Mouse (Mus musculus): ENCODE results near the gene Slc31a1. TPM values are rescaled to one million over a fixed set of nuclear protein-coding genes. Genes with fewer than 3 reads are reported as not detected.
A peak's percentile ranks its signal among the peaks of the same experiment; 100 is the strongest.

Slc31a1 gene
- total and polyA plus RNA-seq, 3 experiments, result 20.6 to 46.5 (median 37.5) TPM

DNA sequence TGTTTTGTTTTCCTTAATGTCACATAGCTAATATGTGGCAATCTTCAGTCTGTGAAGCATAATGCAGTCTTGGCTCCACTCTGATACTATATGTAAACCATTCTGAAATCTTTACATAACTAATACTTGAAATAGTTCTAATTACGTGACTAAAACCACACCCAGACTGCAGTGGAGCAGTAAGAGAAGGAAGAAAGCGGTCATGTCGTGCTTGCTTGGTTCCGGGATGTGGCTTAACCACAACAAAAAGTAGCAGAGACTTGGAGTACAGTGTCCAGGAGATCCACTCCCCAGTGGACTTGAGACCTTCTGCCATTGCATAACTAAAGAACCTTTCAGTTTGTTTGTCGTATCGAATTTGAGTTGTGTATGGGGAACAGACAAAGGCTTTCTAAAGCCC, 7.1 kb downstream of the Slc31a1 start:
- Histone ChIP-seq H3K36me3 (ENCODE audit: control insufficient read depth in 1 of 2, insufficient read depth in 2 of 2, low read length in 2 of 2) (peaks cover 0 to 32% of the 10 kb centered on the region in 2 experiments; a peak in 3 of 4 replicates), H3K27ac (ENCODE audit: control insufficient read depth, low read depth, low read length) (no peak overlapping the region), H3K9me3 (replicated peaks; ENCODE audit: insufficient read depth, low read length) (no peaks in the 10 kb centered on the region), H3K4me3 (ENCODE audit: control insufficient read depth in 1 of 2, insufficient read depth in 1 of 2, low read depth in 2 of 2, low read length in 2 of 2) (no peak overlapping the region), H3K4me1 (ENCODE audit: control insufficient read depth in 1 of 2, insufficient read depth in 2 of 2, low read length in 2 of 2) (peaks cover 19 to 23% of the 10 kb centered on the region in 2 experiments), H3K9ac (ENCODE audit: control insufficient read depth, low read depth, low read length, poor library complexity, severe bottlenecking) (no peak overlapping the region), H3K27me3 (ENCODE audit: control insufficient read depth in 1 of 2, insufficient read depth in 2 of 2, low read length in 2 of 2) (no peaks in the 10 kb centered on the region), H3K79me2 (ENCODE audit: control insufficient read depth, insufficient read depth, low read length, poor library complexity) (peaks cover 19% of the 10 kb centered on the region)
- DNase-seq (ENCODE audit: low read depth, low spot score), result no peak
- TF ChIP-seq SIN3A (IDR thresholded peaks at IDR 0.05; ENCODE audit: low read length) (no peak), TCF12 (IDR thresholded peaks at IDR 0.05; ENCODE audit: low read depth, low read length) (no peak), POLR2A (IDR thresholded peaks at IDR 0.05; ENCODE audit: control insufficient read depth in 1 of 2, insufficient read depth in 1 of 2, low read depth in 1 of 2, low read length in 2 of 2, poor library complexity in 1 of 2) (no peak), ELF1 (IDR thresholded peaks at IDR 0.05; ENCODE audit: low read depth, low read length) (no peak), UBTF (IDR thresholded peaks at IDR 0.05; ENCODE audit: borderline replicate concordance, insufficient read depth, low read depth, low read length) (no peak), EP300 (IDR thresholded peaks at IDR 0.05; ENCODE audit: low read depth in 1 of 2, low read length in 2 of 2) (no peak), ZC3H11A (IDR thresholded peaks at IDR 0.05; ENCODE audit: low read depth, low read length) (no peak), KAT2A (conservative IDR thresholded peaks at IDR 0.05; ENCODE audit: low read depth, low read length) (no peak), USF1 (IDR thresholded peaks at IDR 0.05; ENCODE audit: low read depth, low read length) (no peak), NRF1 (IDR thresholded peaks at IDR 0.05; ENCODE audit: insufficient read depth, low read depth, low read length, poor library complexity, severe bottlenecking) (no peak), GATA1 (IDR thresholded peaks at IDR 0.05; ENCODE audit: low read depth, low read length) (no peak), POLR2AphosphoS2 (IDR thresholded peaks at IDR 0.05; ENCODE audit: low read length) (no peak), USF2 (IDR thresholded peaks at IDR 0.05; ENCODE audit: borderline replicate concordance in 1 of 2, insufficient read depth in 1 of 2, low read depth in 1 of 2, low read length in 2 of 2) (no peak), NELFE (IDR thresholded peaks at IDR 0.05; ENCODE audit: low read depth, low read length) (no peak), CHD2 (IDR thresholded peaks at IDR 0.05; ENCODE audit: low read length) (no peak), TAL1 (IDR thresholded peaks at IDR 0.05; ENCODE audit: low read length) (no peak), RAD21 (IDR thresholded peaks at IDR 0.05; ENCODE audit: low read depth, low read length) (no peak)

DNA sequence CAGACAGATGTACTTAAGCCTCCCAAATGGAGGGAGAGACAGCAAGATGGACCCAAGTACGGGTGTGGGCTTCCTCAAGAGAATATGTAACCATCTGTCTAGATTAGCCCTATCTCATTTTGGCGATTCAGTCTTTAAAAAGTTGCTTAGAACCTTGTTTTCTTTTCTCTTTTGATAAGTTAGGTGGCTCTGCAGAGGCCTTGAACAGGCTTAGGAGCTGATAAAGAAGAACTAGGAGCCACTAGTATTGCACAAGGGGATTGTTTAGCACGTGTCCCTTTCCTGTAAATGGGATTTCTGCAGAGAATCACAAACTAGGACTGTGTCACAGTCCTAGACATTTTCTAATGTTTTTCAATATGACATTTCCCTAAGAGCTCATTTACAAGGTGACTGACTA, 8.6 kb downstream of the Slc31a1 start:
- Histone ChIP-seq H3K79me2 (ENCODE audit: control insufficient read depth, insufficient read depth, low read length, poor library complexity) (peaks cover 19% of the 10 kb centered on the region), H3K4me3 (ENCODE audit: control insufficient read depth in 1 of 2, insufficient read depth in 1 of 2, low read depth in 2 of 2, low read length in 2 of 2) (peak overlapping the region in 1 of 2 experiments; percentile 27; a peak in 1 of 4 replicates), H3K36me3 (ENCODE audit: control insufficient read depth in 1 of 2, insufficient read depth in 2 of 2, low read length in 2 of 2) (peaks cover 0 to 33% of the 10 kb centered on the region in 2 experiments; a peak in 3 of 4 replicates), H3K27ac (ENCODE audit: control insufficient read depth, low read depth, low read length) (peak overlapping the region; percentile 63), H3K9ac (ENCODE audit: control insufficient read depth, low read depth, low read length, poor library complexity, severe bottlenecking) (peak overlapping the region; percentile 39; the same call in 1 of the 2 replicates), H3K4me1 (ENCODE audit: control insufficient read depth in 1 of 2, insufficient read depth in 2 of 2, low read length in 2 of 2) (peaks cover 19 to 20% of the 10 kb centered on the region in 2 experiments), H3K27me3 (ENCODE audit: control insufficient read depth in 1 of 2, insufficient read depth in 2 of 2, low read length in 2 of 2) (no peaks in the 10 kb centered on the region), H3K9me3 (replicated peaks; ENCODE audit: insufficient read depth, low read length) (no peaks in the 10 kb centered on the region)
- DNase-seq (ENCODE audit: low read depth, low spot score), result peak; percentile 58
- TF ChIP-seq GABPA (IDR thresholded peaks at IDR 0.05; ENCODE audit: low read depth, low read length), result no peak
- peak; percentile 83; the same call in 1 of the 2 replicates for TF ChIP-seq MAX (IDR thresholded peaks at IDR 0.05; ENCODE audit: low read length)
- no peak for TF ChIP-seq POLR2AphosphoS2 (IDR thresholded peaks at IDR 0.05; ENCODE audit: low read length)
- no peak for TF ChIP-seq JUND (IDR thresholded peaks at IDR 0.05; ENCODE audit: low read depth, low read length)
- no peak for TF ChIP-seq NELFE (IDR thresholded peaks at IDR 0.05; ENCODE audit: low read depth, low read length)
- peak; percentile 61; the same call in 1 of the 2 replicates for TF ChIP-seq RCOR1 (IDR thresholded peaks at IDR 0.05; ENCODE audit: low read depth, low read length)
- no peak for TF ChIP-seq SMC3 (IDR thresholded peaks at IDR 0.05; ENCODE audit: low read depth, low read length)
- TF ChIP-seq E2F4 (IDR thresholded peaks at IDR 0.05; ENCODE audit: borderline replicate concordance, low read depth, low read length), result no peak
- peak; percentile 73 for TF ChIP-seq GATA1 (IDR thresholded peaks at IDR 0.05; ENCODE audit: low read depth, low read length)
- no peak for TF ChIP-seq MEF2A (IDR thresholded peaks at IDR 0.05; ENCODE audit: extremely low read depth, insufficient replicate concordance, low read depth, low read length, poor library complexity, severe bottlenecking)
- peak; percentile 53 to 55; a peak in 2 of 4 replicates for TF ChIP-seq EP300 (IDR thresholded peaks at IDR 0.05; ENCODE audit: low read depth in 1 of 2, low read length in 2 of 2)
- no peak for TF ChIP-seq USF2 (IDR thresholded peaks at IDR 0.05; ENCODE audit: borderline replicate concordance in 1 of 2, insufficient read depth in 1 of 2, low read depth in 1 of 2, low read length in 2 of 2)
- no peak for TF ChIP-seq KAT2A (conservative IDR thresholded peaks at IDR 0.05; ENCODE audit: low read depth, low read length)
- TF ChIP-seq POLR2A (IDR thresholded peaks at IDR 0.05; ENCODE audit: control insufficient read depth in 1 of 2, insufficient read depth in 1 of 2, low read depth in 1 of 2, low read length in 2 of 2, poor library complexity in 1 of 2), result no peak
- peak; percentile 87 for TF ChIP-seq MYC (IDR thresholded peaks at IDR 0.05; ENCODE audit: low read depth, low read length)
- no peak for TF ChIP-seq ZKSCAN1 (IDR thresholded peaks at IDR 0.05; ENCODE audit: low read depth, low read length)
- no peak for TF ChIP-seq MAZ (IDR thresholded peaks at IDR 0.05; ENCODE audit: low read depth, low read length)
- TF ChIP-seq TAL1 (IDR thresholded peaks at IDR 0.05; ENCODE audit: low read length), result no peak; the same call in none of the 2 replicates
- peak; percentile 62; the same call in 1 of the 2 replicates for TF ChIP-seq ETS1 (IDR thresholded peaks at IDR 0.05; ENCODE audit: low read depth, low read length)
- no peak for TF ChIP-seq CHD2 (IDR thresholded peaks at IDR 0.05; ENCODE audit: low read length)
- TF ChIP-seq MXI1 (IDR thresholded peaks at IDR 0.05; ENCODE audit: low read depth, low read length), result peak; percentile 92
